Mouse (Mus musculus) bone marrow, adult 2 months (tissue): Measurements from ENCODE around the gene Ostf1.
A peak's percentile ranks its signal among the peaks of the same experiment; 100 is the strongest.

Experiments used
- CTCF ChIP-seq: fragments of 200-500 bp; IDR thresholded peaks from 2 replicates; pipeline ENCODE4 v1.5.1; 2011; ENCODE audit warnings: low read length, control low read depth; ENCODE audit not compliant: control insufficient read depth, insufficient read depth
- POLR2A ChIP-seq: fragments of 200-500 bp; IDR thresholded peaks from 2 replicates; pipeline ENCODE4 v1.6.1; 2011; ENCODE audit warnings: low read depth, mild to moderate bottlenecking, control low read depth, low read length, borderline replicate concordance; ENCODE audit not compliant: control insufficient read depth

DNA sequence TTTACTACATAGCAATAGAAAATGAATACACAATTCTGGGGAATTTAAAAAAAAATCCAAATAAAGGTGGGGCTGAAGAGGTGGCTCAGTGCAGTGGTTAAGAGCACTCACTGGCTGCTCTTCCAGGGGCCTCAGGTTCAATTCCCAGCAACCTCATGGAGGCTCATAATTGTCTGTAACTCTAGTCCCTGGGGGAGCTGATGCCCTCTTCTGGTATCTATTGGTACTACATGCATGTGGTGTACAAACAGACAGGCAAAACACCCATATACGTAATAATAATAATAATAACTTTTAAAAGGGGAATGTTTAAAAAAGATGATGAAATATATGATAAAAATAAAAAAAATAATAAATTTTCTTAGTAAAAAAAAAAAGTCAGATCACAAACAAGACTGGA, 43.4 kb downstream of the Ostf1 start:
- TF ChIP-seq CTCF (0 out of 2 replicates have a peak, but pooled peaks have one; percentile 14), POLR2A (no peak)
